Mouse (Mus musculus) skeletal muscle tissue, adult 2 months (tissue): ENCODE measurements around the gene Ston2.
"Not testable (repeated sequence)": the region's sequence is repeated elsewhere in the genome, so short reads cannot be mapped to it uniquely, and the experiment has no call there.

ENCODE experiments used
- DNase-seq: peaks from one replicate; pipeline ENCODE4 v3.0.0-alpha.2; 2012; ENCODE audit warnings: low read depth, low spot score

Ston2 gene

GRCm38 (mm10) chr12:91791822-91792221 is 3.6 kb upstream of the Ston2 start:
- no peak for DNase-seq

DNA sequence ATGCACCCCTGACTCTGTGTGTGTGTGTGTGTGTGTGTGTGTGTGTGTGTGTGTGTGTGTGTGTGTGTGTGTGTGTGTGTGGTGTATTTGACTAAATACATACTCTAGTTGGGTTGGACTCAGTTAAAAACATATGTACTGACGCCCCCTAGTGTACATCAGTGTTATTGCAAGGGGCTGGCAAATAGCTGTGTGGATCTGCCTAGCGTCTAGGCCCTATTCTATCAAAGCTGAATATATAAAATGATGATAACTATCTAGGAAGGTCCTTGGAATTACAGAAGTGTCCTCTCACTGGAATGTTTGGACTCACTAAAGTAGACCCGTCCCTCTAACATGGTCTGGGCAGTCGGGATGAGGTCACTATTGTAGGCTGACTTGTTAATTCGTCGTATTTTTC is 1.6 kb upstream of the Ston2 start:
- peak; percentile 57 for DNase-seq

DNA sequence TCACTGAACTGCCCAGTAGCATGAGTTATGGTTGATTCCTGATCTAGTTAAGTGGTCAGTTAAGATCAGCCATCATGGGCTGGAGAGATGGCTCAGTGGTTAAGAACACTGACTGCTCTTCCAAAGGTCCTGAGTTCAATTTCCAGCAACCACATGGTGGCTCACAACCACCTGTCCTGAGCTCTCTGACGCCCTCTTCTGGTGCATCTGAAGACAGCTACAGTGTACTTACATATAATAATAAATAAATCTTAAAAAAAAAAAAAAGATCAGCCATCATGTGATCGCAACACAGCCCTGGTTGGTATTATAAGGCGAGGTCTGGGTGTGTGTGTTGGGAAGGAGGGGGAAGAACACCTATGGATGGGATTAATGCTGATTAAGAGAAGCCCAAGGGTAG is 259 bp upstream of the Ston2 start:
- not testable (repeated sequence) for DNase-seq

DNA sequence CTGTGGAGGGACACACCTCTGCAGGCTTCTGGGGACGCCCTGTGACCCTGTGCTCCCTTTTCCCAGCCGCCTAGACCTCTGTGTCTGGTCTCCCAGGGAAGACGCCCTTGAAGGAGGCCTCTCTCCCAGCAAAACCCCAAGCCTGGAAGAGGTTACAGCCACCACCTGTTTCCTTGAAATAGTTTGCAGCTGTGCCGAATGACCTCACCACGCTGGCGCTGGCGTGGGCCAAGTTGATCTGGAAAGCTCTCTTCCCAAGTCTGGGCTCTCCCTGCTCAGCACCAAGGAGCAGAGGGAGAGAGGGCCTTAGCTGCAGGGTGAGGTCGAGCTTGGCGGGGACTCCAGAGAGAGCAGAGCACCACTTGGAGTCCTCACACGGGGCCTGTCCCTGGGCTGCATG is 1.8 kb downstream of the Ston2 start:
- DNase-seq = peak; percentile 96

GRCm38 (mm10) chr12:91781432-91781831 is 6.8 kb downstream of the Ston2 start:
- no peak for DNase-seq

DNA sequence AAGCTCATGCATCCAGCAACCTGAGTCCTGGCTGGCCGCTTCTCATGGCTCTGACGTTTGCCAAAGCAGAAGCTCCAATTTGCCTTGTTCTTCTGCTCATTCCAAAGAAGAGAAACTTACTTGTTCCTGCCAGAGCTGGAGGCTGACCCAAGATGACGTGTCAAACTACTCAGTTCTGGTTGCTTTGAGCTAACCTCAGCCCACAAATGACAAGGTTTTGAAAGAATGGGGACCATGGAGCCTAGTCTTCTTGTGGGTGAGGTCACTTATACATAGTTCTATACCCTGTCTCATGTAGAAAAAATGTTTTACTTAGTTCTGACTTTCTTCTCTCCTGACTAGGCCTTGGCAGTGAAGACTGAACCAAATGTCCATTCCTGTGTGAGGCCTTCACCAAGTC is 7.7 kb downstream of the Ston2 start:
- DNase-seq = peak; percentile 42

GRCm38 (mm10) chr12:91779004-91779365 is 9.2 kb downstream of the Ston2 start:
- DNase-seq = peak; percentile 88

DNA sequence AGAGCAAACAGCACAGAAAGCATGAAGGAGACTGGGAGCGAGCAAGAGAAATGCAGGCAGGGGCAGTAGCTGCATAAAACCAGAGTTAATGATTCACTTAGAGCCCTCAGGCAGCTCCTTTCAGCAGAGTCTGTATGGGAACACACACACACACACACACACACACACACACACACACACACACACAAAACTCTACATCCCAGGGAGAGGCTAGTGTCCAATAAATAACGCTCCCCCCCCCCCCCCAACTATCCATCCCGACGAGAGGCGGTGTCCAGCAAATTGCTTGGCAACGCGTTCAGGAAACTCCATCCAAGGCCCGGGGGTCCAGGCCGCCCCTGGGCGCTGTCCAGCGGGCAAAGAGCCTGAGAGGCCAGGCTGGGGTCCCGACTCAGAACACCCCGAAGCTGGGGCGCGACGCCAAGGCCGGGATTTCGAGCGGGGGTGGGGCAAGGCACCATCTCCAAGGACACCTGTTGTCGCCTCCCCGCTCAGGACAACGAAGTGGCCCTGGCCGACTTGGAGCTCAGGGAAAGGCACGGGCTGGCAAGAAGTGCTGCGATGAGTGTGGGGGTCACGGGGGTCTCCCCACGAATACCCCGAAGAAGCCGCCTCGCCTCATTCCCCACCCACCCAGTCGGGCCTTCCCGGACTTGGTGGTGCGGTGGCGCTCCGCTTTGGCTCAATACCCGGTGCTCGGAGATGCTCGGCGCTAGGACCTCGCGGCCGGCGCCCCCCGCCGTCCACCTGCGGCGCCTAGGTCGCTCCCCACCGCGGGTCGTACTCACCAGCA is 9.8 kb downstream of the Ston2 start:
- peak; percentile 49 for DNase-seq

GRCm38 (mm10) chr12:91776342-91776741 is 11.8 kb downstream of the Ston2 start:
- no peak for DNase-seq

GRCm38 (mm10) chr12:91774811-91775284 is 13.3 kb downstream of the Ston2 start:
- DNase-seq = peak; percentile 82

GRCm38 (mm10) chr12:91768871-91769270 is 19.3 kb downstream of the Ston2 start:
- DNase-seq = peak; percentile 70

- DNase-seq = no peak
These were observed 20.0 kb downstream of the Ston2 start for GRCm38 (mm10) chr12:91768176-91768575.

- peak; percentile 71 for DNase-seq
These were observed 21.7 kb downstream of the Ston2 start for GRCm38 (mm10) chr12:91766338-91767107.

GRCm38 (mm10) chr12:91765504-91765903 is 22.7 kb downstream of the Ston2 start:
- no peak for DNase-seq

DNA sequence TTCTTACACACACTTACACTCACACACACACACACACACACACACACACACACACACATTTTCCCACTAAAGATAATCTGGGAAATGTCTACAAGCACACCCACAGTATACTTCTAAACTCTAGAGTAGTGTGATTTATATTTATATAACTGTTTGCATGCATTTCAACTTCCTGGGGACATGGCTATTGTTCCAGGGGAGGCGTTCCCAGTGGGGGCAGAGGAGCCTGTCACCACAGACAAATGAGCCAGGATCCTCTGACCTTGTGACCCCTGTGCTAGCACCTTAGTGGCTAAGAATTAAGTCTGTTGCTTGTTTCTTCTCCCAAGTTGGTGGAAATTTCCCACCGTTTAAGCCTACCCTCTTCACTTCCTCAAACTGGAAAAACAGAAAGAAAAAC is 23.1 kb downstream of the Ston2 start:
- no peak for DNase-seq

DNA sequence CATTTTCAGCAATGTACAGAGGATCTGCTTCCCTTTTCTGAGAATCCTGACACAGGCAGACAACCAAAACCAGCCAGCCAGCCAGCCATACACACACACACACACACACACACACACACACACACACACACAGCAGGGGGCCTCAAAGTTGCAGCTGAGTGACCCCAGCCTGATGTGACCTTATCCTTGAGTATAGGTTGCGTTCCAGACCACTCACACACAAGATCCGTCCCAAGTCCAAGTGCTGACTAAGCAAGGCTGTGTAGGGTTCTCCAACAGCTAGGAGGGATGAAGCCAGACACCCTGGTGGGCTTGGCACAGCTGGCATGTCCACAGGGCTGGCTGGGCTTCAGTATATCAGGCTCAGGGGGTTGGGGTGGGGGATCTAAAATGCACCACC is 23.7 kb downstream of the Ston2 start:
- no peak for DNase-seq

DNA sequence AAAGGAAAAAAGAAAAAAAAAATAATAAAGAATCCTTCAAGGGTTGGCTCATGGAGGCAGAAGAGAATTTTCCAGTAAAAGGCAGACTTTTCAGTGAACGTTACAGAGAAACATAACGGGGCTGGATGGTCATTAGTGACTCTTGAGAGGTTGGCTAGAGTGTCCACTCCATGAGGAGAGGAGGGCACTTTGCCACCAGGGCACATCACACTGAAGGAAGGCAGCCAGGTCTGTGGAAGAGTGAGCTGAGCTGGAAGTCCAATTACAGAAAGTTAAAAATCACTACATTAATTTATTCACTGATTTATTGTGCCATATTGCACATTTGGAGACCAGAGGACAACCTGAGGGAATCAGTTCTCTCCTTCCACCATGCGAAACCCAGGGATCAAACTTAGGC is 28.4 kb downstream of the Ston2 start:
- DNase-seq = no peak

DNA sequence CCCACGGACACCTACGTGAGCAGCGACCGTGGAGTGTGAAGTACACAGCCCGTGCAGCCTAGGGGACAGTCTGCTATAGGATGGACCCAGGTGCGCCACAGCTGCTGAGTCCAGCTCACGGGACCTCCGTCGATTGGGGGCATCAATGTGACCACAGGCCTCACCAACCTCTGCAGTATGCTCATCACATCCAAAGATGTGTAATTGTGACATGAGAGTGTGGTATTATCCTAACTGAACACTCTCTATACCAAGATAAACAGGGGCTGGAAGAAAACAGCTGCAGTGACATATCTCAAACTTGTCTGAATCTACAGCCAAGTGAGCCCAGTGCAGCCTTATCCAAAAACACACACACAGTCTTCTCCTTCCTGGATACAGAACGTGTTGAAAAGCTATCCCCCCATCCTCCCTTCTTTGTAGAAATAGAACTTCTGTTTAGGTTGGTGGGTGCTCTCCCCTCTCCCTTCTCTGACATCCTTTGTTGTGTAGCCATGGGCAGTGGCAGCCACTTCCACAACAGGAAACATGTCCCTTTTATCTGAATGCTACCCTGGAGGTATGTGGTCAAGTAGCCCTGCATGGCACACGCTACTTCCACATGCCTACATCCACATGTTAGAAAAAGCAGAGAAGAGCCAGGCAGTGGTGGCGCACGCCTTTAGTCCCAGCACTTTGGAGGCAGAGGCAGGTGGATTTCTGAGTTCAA is 30.2 kb downstream of the Ston2 start:
- DNase-seq = no peak

- peak; percentile 38 for DNase-seq
These were observed 31.5 kb downstream of the Ston2 start for GRCm38 (mm10) chr12:91756562-91757166.

- DNase-seq = no peak
These were observed 33.6 kb downstream of the Ston2 start for GRCm38 (mm10) chr12:91754606-91755005.

DNA sequence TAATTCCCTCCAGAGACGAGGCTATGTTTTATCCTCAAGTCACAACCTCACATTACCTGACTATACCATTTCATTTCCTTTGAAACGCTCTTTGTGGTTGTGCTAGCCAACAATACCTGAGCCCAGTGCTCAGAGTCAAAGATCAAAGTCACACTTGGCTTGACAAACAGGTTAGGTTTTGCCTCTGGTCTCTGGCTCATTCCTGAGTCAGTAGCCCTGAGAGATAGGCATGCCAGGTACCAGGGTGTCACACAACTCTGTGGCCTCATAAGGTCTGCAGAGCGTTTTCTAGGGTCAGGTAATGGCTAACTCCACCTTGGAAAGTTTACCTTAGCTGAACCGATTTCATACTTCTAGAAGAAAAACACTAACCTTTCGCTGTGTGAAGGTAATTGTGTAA is 35.5 kb downstream of the Ston2 start:
- no peak for DNase-seq
